Mouse (Mus musculus) CD4-positive, CD25-positive, alpha-beta regulatory T cell, adult 4 months (primary cell): ENCODE measurements around the gene Rem1. TPM values are rescaled to one million over a fixed set of nuclear protein-coding genes. Genes with fewer than 3 reads are reported as not detected.
"Not testable (repeated sequence)": the region's sequence is repeated elsewhere in the genome, so short reads cannot be mapped to it uniquely, and the experiment has no call there.

Experiments used
- ATAC-seq: one replicate; pipeline ENCODE4 v1.8.0; 2017
- polyA plus RNA-seq, 2 experiments: library from polyadenylated mRNA; unstranded; fragments of 100-300 nt; shearing (Covaris generic); gene quantifications; one replicate each; pipeline ENCODE4 v1.2.1; 2017

Rem1 gene
- polyA plus RNA-seq, 2 experiments from 2014 or later: not detected

GRCm38 (mm10) chr2:152629239-152629638, 2.5 kb downstream of the Rem1 start:
- ATAC-seq: no peak

DNA sequence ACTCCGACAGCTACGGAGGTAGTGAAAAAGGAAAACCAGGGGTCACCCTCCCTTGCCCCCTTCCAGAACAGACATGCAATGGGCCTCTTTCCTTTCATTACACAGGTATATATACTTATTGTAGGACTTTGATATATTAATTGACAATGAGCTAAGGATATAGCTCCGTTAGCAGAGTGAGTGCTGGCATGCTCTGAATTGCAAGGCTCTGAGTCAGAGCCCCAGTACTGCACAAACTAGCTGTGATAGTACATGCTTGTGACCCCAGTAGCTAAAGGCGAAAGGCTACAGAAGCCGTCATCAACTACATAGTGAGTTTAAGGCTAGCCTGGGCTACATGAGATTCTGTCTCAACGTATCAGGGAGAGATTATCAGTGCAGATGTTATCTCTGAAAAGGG, 3.2 kb downstream of the Rem1 start:
- no peak for ATAC-seq

DNA sequence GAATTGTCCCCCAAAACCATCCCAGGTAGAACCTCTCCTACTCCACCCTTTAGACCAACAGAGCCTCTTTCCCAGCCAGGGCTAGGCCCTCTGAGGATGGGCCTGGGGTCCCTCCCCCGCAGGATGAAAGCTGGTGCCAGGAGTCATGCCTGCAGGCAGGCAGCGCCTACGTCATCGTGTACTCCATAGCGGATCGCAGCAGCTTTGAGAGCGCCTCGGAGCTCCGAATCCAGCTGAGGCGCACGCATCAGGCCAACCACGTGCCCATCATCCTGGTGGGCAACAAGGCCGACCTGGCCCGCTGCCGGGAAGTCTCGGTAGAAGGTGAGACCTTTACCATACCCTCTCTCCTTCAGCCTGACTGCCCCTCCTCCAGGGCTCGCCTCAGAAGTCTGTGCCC, 6.6 kb downstream of the Rem1 start:
- no peak for ATAC-seq

GRCm38 (mm10) chr2:152634311-152634710, 7.6 kb downstream of the Rem1 start:
- ATAC-seq: no peak

- no peak for ATAC-seq
These were observed 9.7 kb downstream of the Rem1 start for GRCm38 (mm10) chr2:152636246-152637005.

DNA sequence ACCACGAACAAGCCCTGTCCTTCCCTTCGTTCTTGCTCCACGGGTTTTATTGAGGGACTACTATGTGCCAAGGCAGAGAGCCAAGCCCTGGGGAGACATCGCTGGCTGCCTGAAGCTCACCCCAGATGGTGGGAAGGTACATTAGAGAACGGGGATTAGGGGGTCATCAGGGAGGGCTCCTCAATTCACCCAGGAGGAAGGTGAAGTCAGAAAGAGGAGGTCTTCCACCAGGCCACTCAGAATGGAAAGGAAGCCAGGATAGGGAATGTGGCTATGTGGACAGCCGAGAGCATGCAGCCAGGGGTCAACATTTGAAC, 10.2 kb downstream of the Rem1 start:
- ATAC-seq: no peak

- ATAC-seq: no peak
These were observed 10.6 kb downstream of the Rem1 start for GRCm38 (mm10) chr2:152637381-152637780.

- no peak for ATAC-seq
These were observed 12.1 kb downstream of the Rem1 start for GRCm38 (mm10) chr2:152638865-152639264.

DNA sequence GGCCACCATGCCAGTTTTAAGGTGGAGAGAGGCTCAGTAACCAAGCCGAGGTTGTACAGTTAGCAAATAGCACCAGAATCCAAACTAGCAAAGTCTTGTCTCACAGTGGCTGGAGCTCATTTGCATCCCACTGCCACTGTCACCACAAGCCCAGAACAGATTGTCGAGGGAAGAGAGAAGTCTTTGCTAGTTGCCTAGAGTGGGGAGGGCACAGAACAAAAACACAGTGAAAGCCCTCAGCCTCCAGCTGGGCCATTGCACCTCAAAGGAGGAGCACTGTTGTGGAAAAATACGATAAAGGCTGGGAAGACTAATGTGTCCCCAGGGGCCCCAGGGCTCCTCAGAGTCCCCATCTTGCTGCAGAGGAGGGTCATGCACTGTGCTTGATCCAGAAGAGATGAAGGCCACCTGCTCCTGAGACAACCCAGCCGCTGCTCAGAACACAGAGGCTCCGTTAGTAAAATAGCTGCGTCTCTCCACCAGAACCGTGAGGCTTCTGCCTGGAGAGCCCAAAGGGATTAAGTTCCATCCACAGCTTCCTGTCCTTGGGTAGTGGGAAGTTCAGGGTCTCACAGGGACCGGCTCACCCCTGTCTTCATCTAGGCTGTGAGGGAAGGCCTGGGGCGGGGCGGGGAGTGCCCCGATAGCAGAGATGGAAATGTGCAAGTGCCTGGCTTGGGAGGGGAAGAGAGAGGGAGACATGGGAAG, 12.8 kb downstream of the Rem1 start:
- no peak for ATAC-seq

DNA sequence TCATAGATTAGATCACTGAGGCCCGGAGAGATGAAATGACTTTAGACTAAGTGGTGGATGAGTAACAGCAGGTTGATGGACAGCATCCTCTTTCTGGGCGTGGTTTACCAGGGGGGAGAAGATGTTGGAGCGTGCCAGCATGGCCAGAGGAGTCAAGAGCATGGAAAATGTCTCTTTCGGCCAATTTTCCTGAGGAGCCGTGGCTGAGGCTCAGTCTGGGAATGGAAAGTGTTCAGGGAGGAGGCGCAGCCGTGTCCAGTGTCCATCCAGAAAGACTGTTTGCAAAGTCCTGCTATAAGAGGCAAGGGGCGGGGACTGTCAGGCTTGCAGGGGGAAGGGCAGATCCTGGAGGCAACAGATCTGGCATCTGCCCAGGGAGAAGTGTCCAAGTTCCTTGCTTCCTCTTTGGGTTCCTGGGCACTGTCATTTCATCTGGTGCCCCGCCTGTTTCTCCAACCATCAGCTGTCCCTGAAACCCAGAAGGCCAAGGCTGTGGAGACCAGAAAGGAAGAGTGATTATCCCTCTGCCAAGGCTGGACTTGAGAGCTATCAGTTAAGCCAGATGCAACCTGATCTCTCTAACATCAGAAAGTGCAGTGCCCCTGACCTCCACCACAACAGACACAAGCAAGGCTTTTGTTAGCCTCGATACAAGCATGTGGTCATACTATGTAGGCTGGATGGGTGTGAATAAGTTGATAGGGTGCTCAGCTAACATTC, 26.3 kb downstream of the Rem1 start:
- no peak for ATAC-seq

- peak; percentile 61 for ATAC-seq
These were observed 27.3 kb downstream of the Rem1 start for GRCm38 (mm10) chr2:152653874-152654715.

DNA sequence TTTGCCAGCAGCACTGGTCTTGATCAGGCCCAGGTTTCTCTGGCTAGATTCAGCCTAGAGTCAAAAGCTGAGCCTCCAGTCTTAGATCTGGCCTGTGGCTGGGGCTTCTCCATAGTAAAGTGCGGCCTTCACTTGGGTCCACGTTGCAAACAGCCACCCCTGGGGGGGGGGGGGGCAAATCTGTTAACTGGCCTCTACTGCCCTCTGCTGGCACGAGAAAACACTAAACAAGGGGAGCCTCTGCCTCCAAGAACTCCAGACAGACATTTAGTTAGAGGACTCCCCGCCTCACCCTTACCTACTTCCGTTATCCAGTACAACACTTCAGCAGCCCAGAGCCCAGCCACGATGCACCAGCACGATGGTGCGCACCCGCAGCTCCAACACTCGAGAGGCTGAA, 30.6 kb downstream of the Rem1 start:
- ATAC-seq: no peak

DNA sequence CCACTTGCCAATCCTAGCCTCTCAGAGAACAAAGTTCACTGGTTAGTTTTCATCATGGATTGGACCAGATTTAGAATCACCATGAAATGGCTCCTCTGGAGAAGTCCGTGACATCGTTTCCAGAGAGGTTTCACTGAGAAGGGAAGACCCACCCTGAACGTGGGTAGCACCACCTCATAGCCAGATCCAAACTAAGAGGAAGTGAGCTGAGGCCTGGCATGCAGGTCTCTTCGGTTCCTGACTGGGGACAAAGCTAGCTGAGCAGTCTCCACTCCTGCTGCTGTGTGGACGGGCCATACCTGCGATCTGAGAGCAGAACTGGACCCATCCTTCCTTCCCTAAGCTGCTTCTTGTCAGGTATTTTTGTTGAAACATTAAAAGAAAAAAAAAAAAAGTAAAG, 34.4 kb downstream of the Rem1 start:
- ATAC-seq: no peak

- not testable (repeated sequence) for ATAC-seq
These were observed 39.4 kb downstream of the Rem1 start for GRCm38 (mm10) chr2:152666191-152666590.

DNA sequence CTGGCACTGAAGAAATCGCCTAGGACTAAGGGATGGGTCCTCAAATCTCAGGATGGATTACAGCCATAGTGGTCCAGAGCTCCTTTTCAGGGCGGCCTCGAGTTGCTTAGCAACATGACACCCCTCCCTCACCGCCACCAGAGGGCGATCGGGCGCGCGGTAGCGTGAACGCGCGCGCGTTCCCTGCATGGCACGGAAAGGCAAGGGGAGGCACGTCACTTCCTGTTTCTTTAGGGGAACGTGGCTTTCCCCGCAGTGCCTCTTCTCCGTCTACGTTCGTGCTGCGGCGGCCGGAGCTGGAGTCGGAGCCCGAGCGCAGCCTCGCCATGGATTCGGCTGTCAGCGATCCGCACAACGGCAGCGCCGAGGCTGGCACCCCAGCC, 42.5 kb downstream of the Rem1 start, which contains the start of gene H13:
H13 (plus strand) TSS at position 206 of the 383 bp plus-strand sequence.
- peak; percentile 78 for ATAC-seq

DNA sequence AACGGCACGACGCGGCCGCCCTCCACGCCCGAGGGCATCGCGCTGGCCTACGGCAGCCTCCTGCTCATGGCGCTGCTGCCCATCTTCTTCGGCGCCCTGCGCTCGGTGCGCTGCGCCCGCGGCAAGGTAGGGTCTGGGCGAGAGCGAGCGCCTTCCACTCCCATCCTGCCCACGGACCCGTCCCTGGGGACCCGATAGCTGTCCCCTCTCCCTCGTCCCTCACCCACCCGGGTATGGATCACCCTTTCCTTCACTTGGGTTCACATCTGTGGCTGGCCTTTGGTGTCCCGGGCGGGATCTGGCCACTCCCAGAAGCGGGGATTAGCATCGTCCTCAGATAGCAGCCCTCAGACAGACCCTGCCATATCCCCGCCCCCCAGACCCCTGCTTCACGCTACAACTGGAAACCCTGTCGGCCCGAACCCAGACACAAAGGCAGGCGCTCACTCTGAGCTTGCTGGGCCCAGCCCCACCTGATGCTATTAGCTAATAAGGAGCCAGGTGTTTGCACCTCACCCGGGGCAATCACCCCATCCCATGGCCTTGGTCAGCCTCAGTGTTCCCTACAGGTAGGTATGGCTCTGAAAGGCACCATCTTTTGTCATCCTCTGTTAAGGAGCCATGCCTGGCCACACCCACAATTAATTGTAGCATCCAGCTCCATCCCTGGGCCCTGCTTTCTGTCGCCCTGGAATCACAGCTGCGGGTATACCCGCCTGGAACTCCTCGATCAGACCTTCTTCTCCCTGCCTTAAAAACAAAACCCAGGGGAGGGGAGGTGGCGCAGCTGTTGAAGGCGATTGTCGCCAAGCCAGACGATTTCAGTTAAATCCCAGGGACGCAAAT, 43.1 kb downstream of the Rem1 start:
- ATAC-seq: peak; percentile 27

GRCm38 (mm10) chr2:152670983-152671641, 44.4 kb downstream of the Rem1 start:
- ATAC-seq: peak; percentile 41

GRCm38 (mm10) chr2:152671642-152671999, 44.9 kb downstream of the Rem1 start:
- peak; percentile 72 for ATAC-seq

GRCm38 (mm10) chr2:152672166-152672565, 45.4 kb downstream of the Rem1 start:
- no peak for ATAC-seq

- ATAC-seq: no peak
These were observed 47.4 kb downstream of the Rem1 start for GRCm38 (mm10) chr2:152674148-152674547.

DNA sequence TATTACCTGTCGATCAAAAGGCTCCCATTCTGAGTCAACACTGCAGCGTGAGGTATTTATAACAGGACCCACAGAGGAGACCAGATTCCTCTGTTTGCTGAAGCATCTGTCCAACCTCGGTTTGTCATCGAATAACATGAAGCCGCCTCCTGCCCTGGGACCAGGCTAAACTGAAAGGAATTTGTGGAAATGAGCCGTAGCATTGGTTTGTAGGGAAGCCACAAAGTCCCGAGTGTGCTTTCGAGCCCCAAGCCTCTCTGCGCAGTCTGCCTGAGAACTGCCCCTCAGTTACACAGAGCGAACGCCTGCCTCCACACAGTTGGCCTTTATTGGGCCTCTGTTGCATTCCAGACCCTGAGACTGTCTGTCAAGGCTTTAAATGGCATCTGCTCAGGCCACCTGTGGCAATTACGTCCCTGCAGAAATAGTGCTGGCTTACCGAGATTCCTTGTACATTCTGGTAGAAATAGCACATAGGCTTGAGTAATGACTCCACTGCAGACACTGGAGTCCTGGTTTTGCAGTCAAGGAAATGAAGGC, 48.6 kb downstream of the Rem1 start:
- ATAC-seq: no peak
